Mouse (Mus musculus): ENCODE data around the gene Acot8. TPM values are rescaled to one million over a fixed set of nuclear protein-coding genes. Genes with fewer than 3 reads are reported as not detected.

Gene Acot8
- polyA plus RNA-seq (2012; rRNA removed; ENCODE audit: low replicate concordance): 34.8 and 35.5 TPM in 2 replicates

GRCm38 (mm10) chr2:164804533-164805331, at the start of gene Acot8, which contains the start of gene Zswim3:
TSS of gene Acot8 (minus strand) at chr2:164804882.
TSS of gene Zswim3 (plus strand) at chr2:164805098.

DNA sequence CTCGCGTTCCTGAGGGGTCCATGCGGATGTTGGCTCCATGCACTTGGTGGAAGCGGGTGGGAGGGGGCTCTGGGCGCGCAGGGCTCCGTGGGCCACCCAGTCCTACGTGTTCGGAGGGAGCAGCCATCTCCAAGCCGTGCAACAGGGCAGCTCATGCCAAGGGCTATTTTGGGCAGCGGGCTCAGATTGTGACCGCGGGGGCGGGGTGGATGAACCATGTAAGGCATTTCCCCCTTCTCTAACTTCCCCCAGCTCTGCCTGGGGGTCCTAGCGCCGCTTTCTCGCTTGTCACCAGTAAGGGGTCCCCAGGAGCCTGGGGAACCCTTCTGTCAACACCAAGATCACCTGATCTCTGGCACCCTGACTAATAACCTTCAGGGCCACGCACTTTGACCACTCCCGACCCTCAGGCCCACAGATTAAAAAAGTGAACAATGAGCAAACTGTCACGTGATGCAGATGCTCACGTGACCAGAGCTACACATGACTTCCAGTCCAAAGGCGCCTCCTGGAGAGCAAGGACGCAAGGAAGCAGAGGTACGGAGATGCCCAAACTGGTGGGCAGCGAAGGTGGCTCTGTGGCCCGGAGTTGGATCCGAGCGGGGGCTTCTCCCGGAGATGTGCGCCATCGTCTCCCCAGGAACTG, 28.8 kb upstream of the Acot8 start, which contains the start of gene Neurl2:
Neurl2 (minus strand) TSS at position 143 of the 646 bp plus-strand sequence.

GRCm38 (mm10) chr2:164832748-164833301, 28.1 kb upstream of the Acot8 start, which contains the start of gene Ctsa:
TSS of gene Ctsa (plus strand) at chr2:164832873.

GRCm38 (mm10) chr2:164828437-164828836, 23.8 kb upstream of the Acot8 start, which contains the start of gene Spata25:
TSS of gene Spata25 (minus strand) at chr2:164828537.

DNA sequence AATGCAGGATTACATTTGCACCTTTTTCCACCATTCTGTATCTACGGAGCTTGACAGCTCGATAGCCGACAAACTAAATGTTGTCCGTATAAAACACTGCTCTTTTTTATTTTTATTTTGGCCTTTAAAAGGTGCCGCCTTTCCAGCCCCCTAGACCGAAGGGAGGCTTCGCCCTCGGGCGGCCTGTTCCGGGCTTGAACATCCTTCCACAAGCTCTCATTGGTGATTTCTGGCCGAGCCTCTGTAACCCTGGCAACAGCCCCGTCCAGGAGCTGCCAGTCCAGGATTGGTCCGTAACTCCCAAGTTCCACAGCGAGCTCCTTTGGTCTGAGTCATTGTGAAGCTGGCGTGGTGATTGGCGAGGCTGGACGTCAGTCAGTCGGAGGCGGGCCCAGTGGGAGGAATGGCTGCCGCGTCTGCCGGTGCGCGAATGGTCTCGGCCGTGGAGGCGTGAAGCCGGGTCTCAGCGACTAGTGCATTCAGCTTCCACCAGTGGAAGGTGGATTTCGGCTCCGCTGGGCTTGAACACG, 18.0 kb upstream of the Acot8 start, which contains the start of gene Zswim1:
Zswim1 (plus strand) TSS at position 51 of the 530 bp plus-strand sequence.

DNA sequence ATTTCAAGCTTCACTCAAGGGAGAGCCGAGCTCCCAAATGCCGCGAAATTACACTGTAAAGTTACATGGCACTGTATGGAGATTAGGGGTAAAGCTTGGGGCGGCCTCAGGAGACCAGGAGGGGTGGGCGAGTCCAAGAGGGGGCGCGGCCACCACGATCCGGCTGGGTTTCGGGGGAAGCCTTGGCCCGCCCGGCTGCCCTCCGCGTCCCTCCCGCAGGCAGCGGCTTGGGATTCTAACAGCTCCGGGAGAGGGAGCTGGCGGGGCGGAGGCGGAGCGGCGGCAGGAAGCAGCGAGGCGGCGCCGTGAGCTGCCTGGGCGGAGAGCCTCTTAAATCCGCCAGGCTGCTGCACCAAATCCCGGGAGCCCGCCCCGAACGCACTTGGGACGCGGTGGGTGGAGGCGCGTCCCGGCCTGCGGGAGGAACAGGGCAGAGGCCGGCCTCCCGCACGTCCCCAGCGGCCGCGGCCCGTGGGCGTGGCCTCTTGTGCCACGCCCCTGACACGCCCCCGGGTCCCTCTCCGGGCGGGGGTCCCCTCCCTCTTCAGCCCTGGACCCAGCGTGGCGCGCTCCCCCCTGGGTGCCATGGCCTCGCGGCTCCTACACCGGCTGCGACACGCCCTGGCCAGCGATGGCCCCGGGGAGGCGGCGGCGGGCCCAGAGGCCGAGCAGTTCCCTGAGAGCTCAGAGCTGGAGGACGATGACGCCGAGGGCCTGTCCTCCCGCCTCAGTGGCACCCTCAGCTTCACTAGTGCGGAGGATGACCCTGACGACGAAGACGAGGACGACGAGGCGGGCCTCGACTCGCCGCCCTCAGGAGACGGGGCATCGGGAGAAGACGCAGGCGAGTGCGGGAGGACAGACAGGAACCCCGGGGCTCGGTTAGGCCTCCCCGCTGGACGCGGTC, 18.9 kb downstream of the Acot8 start, which contains the start of gene Snx21:
Snx21 (plus strand) TSS at position 343 of the 907 bp plus-strand sequence.

GRCm38 (mm10) chr2:164779481-164780086, 25.1 kb downstream of the Acot8 start, which contains the start of gene Tnnc2:
TSS of gene Tnnc2 (minus strand) at chr2:164779967.

DNA sequence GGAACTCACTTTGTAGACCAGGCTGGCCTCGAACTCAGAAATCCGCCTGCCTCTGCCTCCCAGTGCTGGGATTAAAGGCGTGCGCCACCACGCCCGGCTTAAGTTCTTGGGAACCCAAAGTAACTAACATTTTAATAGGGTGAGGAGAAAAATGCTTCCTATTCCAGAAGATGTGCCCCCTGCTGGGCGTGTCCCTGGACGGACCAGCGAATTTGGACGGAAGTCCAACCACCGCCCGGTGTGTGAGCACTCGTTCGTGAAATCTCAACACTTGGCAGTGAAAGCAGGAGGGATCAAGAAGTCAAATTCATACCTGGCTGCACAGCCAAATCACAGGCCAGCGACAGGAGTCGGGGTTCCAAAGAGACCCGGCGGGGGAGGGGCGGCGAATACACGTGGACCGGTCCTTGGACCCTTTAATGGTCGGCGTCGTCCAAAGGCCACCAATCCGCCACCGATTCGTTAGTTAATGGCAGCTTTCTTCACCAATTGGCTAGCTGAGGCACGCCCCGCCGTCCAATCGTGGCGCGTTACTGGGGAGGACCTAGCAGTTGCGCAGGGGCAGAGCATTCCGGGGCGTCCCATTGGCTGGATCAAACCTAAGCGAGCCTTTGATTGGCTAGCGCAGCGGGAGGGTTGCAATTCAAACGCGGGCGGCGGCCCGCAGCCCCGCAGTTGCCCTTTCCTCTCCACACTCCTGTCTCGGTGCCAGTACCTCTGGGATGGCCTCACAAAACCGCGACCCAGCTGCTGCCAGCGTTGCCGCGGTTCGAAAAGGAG, 35.2 kb downstream of the Acot8 start, which contains the start of gene Ube2c:
Ube2c (plus strand) TSS at position 641 of the 780 bp plus-strand sequence.

GRCm38 (mm10) chr2:164745843-164746479, 58.7 kb downstream of the Acot8 start, which contains the start of the genes Wfdc3 and Dnttip1:
TSS of gene Wfdc3 (minus strand) at chr2:164745931.
TSS of gene Dnttip1 (plus strand) at chr2:164745983.

Other genes starting within 250 kb of the Acot8 start
- gene Wfdc2, start 242.5 kb downstream of the Acot8 start, polyA plus RNA-seq (2012; rRNA removed; ENCODE audit: low replicate concordance): 0.20 and 463 TPM in 2 replicates
- gene Spint3, start 231.4 kb downstream of the Acot8 start, polyA plus RNA-seq (2012; rRNA removed; ENCODE audit: low replicate concordance): 0.57 TPM in 1 of 2 replicates, not detected in the other
- 0.18 TPM in 1 of 2 replicates, not detected in the other for gene Wfdc6a, start 219.4 kb downstream of the Acot8 start, polyA plus RNA-seq (2012; rRNA removed; ENCODE audit: low replicate concordance)
- 0.98 TPM in 1 of 2 replicates, not detected in the other for gene Eppin, start 211.3 kb downstream of the Acot8 start, polyA plus RNA-seq (2012; rRNA removed; ENCODE audit: low replicate concordance)
- gene Wfdc6b, start 191.4 kb downstream of the Acot8 start, polyA plus RNA-seq (2012; rRNA removed; ENCODE audit: low replicate concordance): 0.24 TPM in 1 of 2 replicates, not detected in the other
- 0.62 TPM in 1 of 2 replicates, not detected in the other for gene Wfdc8, start 191.3 kb downstream of the Acot8 start, polyA plus RNA-seq (2012; rRNA removed; ENCODE audit: low replicate concordance)
- gene Wfdc16, start 166.1 kb downstream of the Acot8 start, polyA plus RNA-seq (2012; rRNA removed; ENCODE audit: low replicate concordance): 0.76 TPM in 1 of 2 replicates, not detected in the other
- gene Wfdc10, start 148.8 kb downstream of the Acot8 start, polyA plus RNA-seq (2012; rRNA removed; ENCODE audit: low replicate concordance): 1.4 and 18.5 TPM in 2 replicates
- 0.30 TPM in 1 of 2 replicates, not detected in the other for gene Wfdc9, start 148.3 kb downstream of the Acot8 start, polyA plus RNA-seq (2012; rRNA removed; ENCODE audit: low replicate concordance)
- not detected in 2 replicates for gene Wfdc11, start 130.8 kb downstream of the Acot8 start, polyA plus RNA-seq (2012; rRNA removed; ENCODE audit: low replicate concordance)
- 0.11 and 2.3 TPM in 2 replicates for gene Wfdc13, start 119.8 kb downstream of the Acot8 start, polyA plus RNA-seq (2012; rRNA removed; ENCODE audit: low replicate concordance)
- gene Spint4, start 106.4 kb downstream of the Acot8 start, polyA plus RNA-seq (2012; rRNA removed; ENCODE audit: low replicate concordance): not detected in 2 replicates
- not detected in 2 replicates for gene Spint5, start 89.6 kb downstream of the Acot8 start, polyA plus RNA-seq (2012; rRNA removed; ENCODE audit: low replicate concordance)
- gene Wfdc3, start 59.0 kb downstream of the Acot8 start, polyA plus RNA-seq (2012; rRNA removed; ENCODE audit: low replicate concordance): 0.32 and 2.2 TPM in 2 replicates
- 17.5 and 56.8 TPM in 2 replicates for gene Dnttip1, start 58.9 kb downstream of the Acot8 start, polyA plus RNA-seq (2012; rRNA removed; ENCODE audit: low replicate concordance)
- gene Ube2c, start 35.0 kb downstream of the Acot8 start, polyA plus RNA-seq (2012; rRNA removed; ENCODE audit: low replicate concordance): 17.6 and 48.9 TPM in 2 replicates
- gene Tnnc2, start 24.9 kb downstream of the Acot8 start, polyA plus RNA-seq (2012; rRNA removed; ENCODE audit: low replicate concordance): 1.2 and 1.9 TPM in 2 replicates
- 42.9 and 43.3 TPM in 2 replicates for gene Snx21, start 19.1 kb downstream of the Acot8 start, polyA plus RNA-seq (2012; rRNA removed; ENCODE audit: low replicate concordance)
- gene Zswim3, start 216 bp upstream of the Acot8 start, polyA plus RNA-seq (2012; rRNA removed; ENCODE audit: low replicate concordance): 3.8 and 4.6 TPM in 2 replicates
- gene Zswim1, start 17.8 kb upstream of the Acot8 start, polyA plus RNA-seq (2012; rRNA removed; ENCODE audit: low replicate concordance): 10.9 and 14.6 TPM in 2 replicates
- 0.16 and 0.33 TPM in 2 replicates for gene Spata25, start 23.7 kb upstream of the Acot8 start, polyA plus RNA-seq (2012; rRNA removed; ENCODE audit: low replicate concordance)
- 400 and 457 TPM in 2 replicates for gene Ctsa, start 28.0 kb upstream of the Acot8 start, polyA plus RNA-seq (2012; rRNA removed; ENCODE audit: low replicate concordance)
- gene Neurl2, start 28.6 kb upstream of the Acot8 start, polyA plus RNA-seq (2012; rRNA removed; ENCODE audit: low replicate concordance): 11.6 and 15.4 TPM in 2 replicates
- gene Pltp, start 52.8 kb upstream of the Acot8 start, polyA plus RNA-seq (2012; rRNA removed; ENCODE audit: low replicate concordance): 463 and 530 TPM in 2 replicates
- gene Pcif1, start 74.4 kb upstream of the Acot8 start, polyA plus RNA-seq (2012; rRNA removed; ENCODE audit: low replicate concordance): 33.5 and 43.1 TPM in 2 replicates
- 23.1 and 35.5 TPM in 2 replicates for gene Zfp335, start 106.9 kb upstream of the Acot8 start, polyA plus RNA-seq (2012; rRNA removed; ENCODE audit: low replicate concordance)
- gene Mmp9, start 135.9 kb upstream of the Acot8 start, polyA plus RNA-seq (2012; rRNA removed; ENCODE audit: low replicate concordance): 7.3 and 28.2 TPM in 2 replicates
- 3.4 and 4.1 TPM in 2 replicates for gene Slc12a5, start 155.9 kb upstream of the Acot8 start, polyA plus RNA-seq (2012; rRNA removed; ENCODE audit: low replicate concordance)
- gene Ncoa5, start 230.0 kb upstream of the Acot8 start, polyA plus RNA-seq (2012; rRNA removed; ENCODE audit: low replicate concordance): 20.5 and 46.5 TPM in 2 replicates

All from subcutaneous adipose tissue, adult 2 months (tissue).